Mouse (Mus musculus) central nervous system, embryonic 18 days (tissue): ENCODE results near the gene Tsr3. TPM values are rescaled to one million over a fixed set of nuclear protein-coding genes. Genes with fewer than 3 reads are reported as not detected.

Source experiments
- polyA plus RNA-seq: library from polyadenylated mRNA; depleted of rRNA; stranded (reverse); fragments of >200 nt; gene quantifications from 2 replicates; pipeline ENCODE4 v1.2.3, GENCODE M21; 2012; rRNA removed

The Tsr3 gene
- polyA plus RNA-seq = 43.7 and 45.7 TPM in 2 replicates

GRCm38 (mm10) chr17:25239695-25240636, at the start of gene Tsr3, which contains the start of gene Gnptg:
TSS of gene Tsr3 (plus strand) at chr17:25240170.
TSS of gene Gnptg (minus strand) at chr17:25240124.

GRCm38 (mm10) chr17:25256140-25256754, 16.3 kb downstream of the Tsr3 start, which contains the start of gene Baiap3:
TSS of gene Baiap3 (minus strand) at chr17:25256364.

GRCm38 (mm10) chr17:25274571-25275346, 34.8 kb downstream of the Tsr3 start, which contains the start of gene Ube2i:
TSS of gene Ube2i (minus strand) at chr17:25274622.

Other genes with a start within 250 kb of the Tsr3 start
- gene Cramp1l, start 224.4 kb upstream of the Tsr3 start, polyA plus RNA-seq = 21.1 and 22.2 TPM in 2 replicates
- 23.7 and 25.6 TPM in 2 replicates for gene Ift140, start 224.1 kb upstream of the Tsr3 start, polyA plus RNA-seq
- 9.3 and 9.4 TPM in 2 replicates for gene Tmem204, start 156.6 kb upstream of the Tsr3 start, polyA plus RNA-seq
- 44.7 and 46.3 TPM in 2 replicates for gene Telo2, start 124.2 kb upstream of the Tsr3 start, polyA plus RNA-seq
- 0.08 and 0.23 TPM in 2 replicates for gene Ptx4, start 119.4 kb upstream of the Tsr3 start, polyA plus RNA-seq
- gene Clcn7, start 106.8 kb upstream of the Tsr3 start, polyA plus RNA-seq = 41.6 and 42.0 TPM in 2 replicates
- gene Ccdc154, start 77.7 kb upstream of the Tsr3 start, polyA plus RNA-seq = 0.03 and 0.06 TPM in 2 replicates
- gene Gm38655, start 64.7 kb upstream of the Tsr3 start, polyA plus RNA-seq = not detected in 2 replicates
- gene BC003965, start 55.6 kb upstream of the Tsr3 start, polyA plus RNA-seq = 24.3 and 25.5 TPM in 2 replicates
- gene Unkl, start 51.8 kb upstream of the Tsr3 start, polyA plus RNA-seq = 25.4 and 27.6 TPM in 2 replicates
- 103 TPM in 2 replicates for gene Gnptg, start within 50 bp of the Tsr3 start, polyA plus RNA-seq
- 44.7 and 46.0 TPM in 2 replicates for gene Baiap3, start 16.2 kb downstream of the Tsr3 start, polyA plus RNA-seq
- gene Ube2i, start 34.5 kb downstream of the Tsr3 start, polyA plus RNA-seq = 481 TPM in 2 replicates
- 0.04 TPM in 1 of 2 replicates, not detected in the other for gene Prss34, start 58.2 kb downstream of the Tsr3 start, polyA plus RNA-seq
- not detected in 2 replicates for gene Prss28, start 68.5 kb downstream of the Tsr3 start, polyA plus RNA-seq
- not detected in 2 replicates for gene Prss29, start 78.5 kb downstream of the Tsr3 start, polyA plus RNA-seq
- 0.08 TPM in 1 of 2 replicates, not detected in the other for gene Tpsab1, start 105.4 kb downstream of the Tsr3 start, polyA plus RNA-seq
- 0.76 and 2.8 TPM in 2 replicates for gene Tpsb2, start 126.1 kb downstream of the Tsr3 start, polyA plus RNA-seq
- gene Tpsg1, start 129.1 kb downstream of the Tsr3 start, polyA plus RNA-seq = 0.10 and 0.11 TPM in 2 replicates
- 87.9 and 99.5 TPM in 2 replicates for gene Cacna1h, start 193.6 kb downstream of the Tsr3 start, polyA plus RNA-seq
- gene Tekt4, start 214.4 kb downstream of the Tsr3 start, polyA plus RNA-seq = 1.6 and 1.9 TPM in 2 replicates